Mouse (Mus musculus) heart, embryonic 15.5 days (tissue): ENCODE results near the gene Col5a2. TPM values are rescaled to one million over a fixed set of nuclear protein-coding genes. Genes with fewer than 3 reads are reported as not detected.

Experiments used
- ATAC-seq: fragments of 200-750 bp; cut with Nextera tagmentation; replicated peaks from 2 replicates; pipeline ENCODE4 v1.8.0; 2017; ENCODE audit warnings: low read depth, moderate TSS enrichment; ENCODE audit not compliant: insufficient number of reproducible peaks, insufficient read depth, low FRiP score
- H3K27ac ChIP-seq: fragments of 300-500 bp; sonication (generic); 2 replicates; pipeline ENCODE4 v1.5.1; 2015; ENCODE audit warnings: mild to moderate bottlenecking, inconsistent platforms
- H3K27me3 ChIP-seq: fragments of 300-500 bp; sonication (generic); 2 replicates; pipeline ENCODE4 v1.6.1; 2015; ENCODE audit warnings: inconsistent platforms
- H3K36me3 ChIP-seq: fragments of 300-500 bp; sonication (generic); 2 replicates; pipeline ENCODE4 v1.6.1; 2015; ENCODE audit warnings: mild to moderate bottlenecking, inconsistent platforms
- H3K4me1 ChIP-seq: fragments of 300-500 bp; sonication (generic); replicated peaks from 2 replicates; pipeline ENCODE4 v1.6.1; 2015; ENCODE audit warnings: inconsistent platforms
- H3K4me2 ChIP-seq: fragments of 300-500 bp; sonication (generic); 2 replicates; pipeline ENCODE4 v1.6.1; 2015; ENCODE audit warnings: inconsistent platforms, mild to moderate bottlenecking, moderate library complexity
- H3K4me3 ChIP-seq: fragments of 300-500 bp; sonication (generic); 2 replicates; pipeline ENCODE4 v1.5.1; 2015; ENCODE audit warnings: mild to moderate bottlenecking, inconsistent platforms
- H3K9ac ChIP-seq: fragments of 300-500 bp; sonication (generic); 2 replicates; pipeline ENCODE4 v1.6.1; 2015; ENCODE audit warnings: mild to moderate bottlenecking, inconsistent platforms
- H3K9me3 ChIP-seq: fragments of 300-500 bp; sonication (generic); replicated peaks from 2 replicates; pipeline ENCODE4 v1.6.1; 2016; ENCODE audit warnings: inconsistent platforms
- WGBS: fragments of 180-500 bp; shearing (Covaris S2); methylation state at CpG from one replicate; pipeline ENCODE4 v1.1.7; 2015; ENCODE audit warnings: mixed read lengths; 5-methylcytosine and 5-hydroxymethylcytosine counted together
- polyA plus RNA-seq: library from polyadenylated mRNA; unstranded; fragments of >200 nt; fragmentation: Nextera tagmentation; extraction: Ambion mirVana; gene quantifications from 2 replicates; pipeline ENCODE4 v1.2.1, GENCODE M21; 2015

Gene Col5a2
- polyA plus RNA-seq, 1 experiment from 2014 or later: 53.5 TPM

DNA sequence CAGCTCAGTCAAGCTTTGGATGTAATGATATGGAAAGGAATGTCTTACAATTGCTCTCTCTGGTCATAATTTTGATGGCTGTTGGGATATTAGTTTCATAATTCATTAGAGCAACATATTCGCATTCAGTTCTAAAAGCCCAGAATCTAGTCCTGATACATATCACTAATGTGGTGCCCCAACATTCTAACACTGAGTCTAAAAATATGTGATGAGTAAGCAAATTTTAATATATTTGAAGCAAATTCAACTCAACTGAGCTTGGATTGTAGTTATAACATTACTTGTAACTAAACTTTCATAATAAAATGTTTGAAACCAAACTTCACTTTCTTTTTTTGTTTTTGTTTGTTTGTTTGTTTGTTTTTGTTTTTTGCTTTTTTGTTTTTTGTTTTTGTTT, 173.9 kb downstream of the Col5a2 start:
- H3K9me3 ChIP-seq: no peaks in the 10 kb centered on the region
- H3K27me3 ChIP-seq: no peaks in the 10 kb centered on the region
- no peak overlapping the region for H3K9ac ChIP-seq
- WGBS: 90% methylated on average over 1 of the region's 1 CpGs
- H3K36me3 ChIP-seq: 0 out of 2 replicates have a peak, but pooled peaks cover 2% of the 10 kb centered on the region
- H3K4me1 ChIP-seq: no peaks in the 10 kb centered on the region
- ATAC-seq: no peak
- no peak overlapping the region for H3K27ac ChIP-seq
- no peak overlapping the region for H3K4me3 ChIP-seq
- no peak overlapping the region for H3K4me2 ChIP-seq

Other genes starting within 250 kb of the Col5a2 start
- gene Col3a1, start 191.7 kb downstream of the Col5a2 start, polyA plus RNA-seq: 1,051 and 1,364 TPM in 2 replicates